Mouse (Mus musculus): Measurements from ENCODE around the gene Ezr. TPM values are rescaled to one million over a fixed set of nuclear protein-coding genes. Genes with fewer than 3 reads are reported as not detected.

Ezr gene
- polyA plus RNA-seq, 1 experiment = 368 TPM

- Histone ChIP-seq H3K4me3 (ENCODE audit: low read depth, low read length) (no peak overlapping the region), H3K27ac (ENCODE audit: insufficient read depth, low read depth, low read length) (peak overlapping the region; percentile 52; the same call in 1 of the 2 replicates), H3K4me1 (ENCODE audit: control insufficient read depth, insufficient read depth, insufficient read length, low read length) (peaks cover 29% of the 10 kb centered on the region), H3K27me3 (ENCODE audit: control insufficient read depth, insufficient read depth, low read length) (no peaks in the 10 kb centered on the region), H3K36me3 (ENCODE audit: control insufficient read depth, insufficient read depth, low read length) (no peaks in the 10 kb centered on the region)
- TF ChIP-seq CTCF (IDR thresholded peaks at IDR 0.05; ENCODE audit: extremely low read depth, insufficient read length, insufficient replicate concordance, low read depth, low read length) (no peak), POLR2A (IDR thresholded peaks at IDR 0.05; ENCODE audit: low read depth, low read length) (no peak)
- WGBS = 63% methylated on average over 12 of the region's 12 CpGs
Measured at GRCm38 (mm10) chr17:6794160-6794751, 11.7 kb upstream of the Ezr start.

- Histone ChIP-seq H3K27ac (ENCODE audit: insufficient read depth, low read depth, low read length) (no peak overlapping the region), H3K36me3 (ENCODE audit: control insufficient read depth, insufficient read depth, low read length) (no peaks in the 10 kb centered on the region), H3K4me1 (ENCODE audit: control insufficient read depth, insufficient read depth, insufficient read length, low read length) (peaks cover 7% of the 10 kb centered on the region), H3K27me3 (ENCODE audit: control insufficient read depth, insufficient read depth, low read length) (no peaks in the 10 kb centered on the region), H3K4me3 (ENCODE audit: low read depth, low read length) (no peak overlapping the region)
- no peak for TF ChIP-seq CTCF (IDR thresholded peaks at IDR 0.05; ENCODE audit: extremely low read depth, insufficient read length, insufficient replicate concordance, low read depth, low read length)
- no peak for TF ChIP-seq POLR2A (IDR thresholded peaks at IDR 0.05; ENCODE audit: low read depth, low read length)
- whole genome bisulfite sequencing = 89% methylated on average over 9 of the region's 9 CpGs
Measured at GRCm38 (mm10) chr17:6789581-6790118, 7.1 kb upstream of the Ezr start.

DNA sequence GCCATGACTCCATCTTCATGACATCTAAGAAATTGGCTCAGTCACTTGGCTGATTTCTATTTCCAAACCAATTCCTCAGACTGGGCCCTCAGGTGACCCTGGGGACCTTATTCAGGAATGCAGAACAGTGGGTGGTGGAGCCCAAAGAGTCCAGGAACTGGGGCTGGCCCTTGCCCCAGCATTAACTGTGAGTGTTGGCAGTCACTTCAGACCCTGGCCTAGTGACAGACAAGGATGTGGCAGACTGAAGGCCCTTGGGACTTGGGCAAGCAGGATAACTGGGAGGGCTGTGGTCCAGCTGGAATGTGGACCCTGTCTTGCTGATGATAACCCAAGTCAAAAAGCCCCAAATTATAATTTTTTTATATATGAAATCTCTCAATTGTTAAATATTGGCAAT, 6.5 kb upstream of the Ezr start:
- no peak for TF ChIP-seq CTCF (IDR thresholded peaks at IDR 0.05; ENCODE audit: extremely low read depth, insufficient read length, insufficient replicate concordance, low read depth, low read length)
- no peak for TF ChIP-seq POLR2A (IDR thresholded peaks at IDR 0.05; ENCODE audit: low read depth, low read length)
- no peak overlapping the region for H3K27ac ChIP-seq (ENCODE audit: insufficient read depth, low read depth, low read length)
- no peaks in the 10 kb centered on the region for H3K27me3 ChIP-seq (ENCODE audit: control insufficient read depth, insufficient read depth, low read length)
- H3K4me3 ChIP-seq (ENCODE audit: low read depth, low read length) = no peak overlapping the region
- H3K36me3 ChIP-seq (ENCODE audit: control insufficient read depth, insufficient read depth, low read length) = no peaks in the 10 kb centered on the region
- H3K4me1 ChIP-seq (ENCODE audit: control insufficient read depth, insufficient read depth, insufficient read length, low read length) = peaks cover 6% of the 10 kb centered on the region

- WGBS = 88% methylated on average over 4 of the region's 4 CpGs
- Histone ChIP-seq H3K27me3 (ENCODE audit: control insufficient read depth, insufficient read depth, low read length) (no peaks in the 10 kb centered on the region), H3K27ac (ENCODE audit: insufficient read depth, low read depth, low read length) (no peak overlapping the region), H3K4me3 (ENCODE audit: low read depth, low read length) (no peak overlapping the region), H3K4me1 (ENCODE audit: control insufficient read depth, insufficient read depth, insufficient read length, low read length) (peaks cover 2% of the 10 kb centered on the region; the same call in 1 of the 2 replicates), H3K36me3 (ENCODE audit: control insufficient read depth, insufficient read depth, low read length) (no peaks in the 10 kb centered on the region)
- TF ChIP-seq POLR2A (IDR thresholded peaks at IDR 0.05; ENCODE audit: low read depth, low read length) (no peak), CTCF (IDR thresholded peaks at IDR 0.05; ENCODE audit: extremely low read depth, insufficient read length, insufficient replicate concordance, low read depth, low read length) (no peak)
Measured at GRCm38 (mm10) chr17:6787241-6787640, 4.7 kb upstream of the Ezr start.

DNA sequence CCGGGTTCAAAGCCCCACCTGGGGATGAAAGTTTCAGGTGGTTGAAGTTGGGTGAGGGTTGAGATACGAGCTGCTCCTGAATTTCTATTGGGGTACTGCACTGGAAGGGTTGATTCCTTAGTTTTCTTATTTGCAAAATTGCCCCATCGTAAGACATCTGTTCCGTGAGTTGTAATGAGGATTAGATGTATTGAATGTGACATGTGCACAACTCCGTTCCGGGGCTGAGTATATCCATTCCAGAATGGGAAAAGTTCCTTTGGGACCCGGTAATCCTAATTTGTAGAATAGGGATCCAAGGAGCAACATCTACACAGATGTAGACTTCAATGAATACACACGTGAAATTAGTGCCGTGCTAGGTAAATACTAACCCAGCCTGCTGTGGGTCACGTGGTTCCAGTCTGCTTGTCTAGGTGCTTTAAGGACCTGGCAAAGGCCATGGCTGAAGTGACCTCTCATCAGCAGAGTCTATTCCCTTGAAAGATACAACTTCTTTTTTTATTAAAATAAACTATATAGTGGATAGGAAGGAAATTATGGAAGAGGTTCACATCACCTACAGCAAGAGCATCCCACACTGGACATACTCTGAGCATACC, 1.3 kb upstream of the Ezr start:
- Histone ChIP-seq H3K27ac (ENCODE audit: insufficient read depth, low read depth, low read length) (no peak overlapping the region; the same call in 1 of the 2 replicates), H3K27me3 (ENCODE audit: control insufficient read depth, insufficient read depth, low read length) (no peaks in the 10 kb centered on the region), H3K36me3 (ENCODE audit: control insufficient read depth, insufficient read depth, low read length) (peaks cover 16% of the 10 kb centered on the region), H3K4me1 (ENCODE audit: control insufficient read depth, insufficient read depth, insufficient read length, low read length) (peaks cover 2% of the 10 kb centered on the region; the same call in 1 of the 2 replicates), H3K4me3 (ENCODE audit: low read depth, low read length) (peak overlapping the region; percentile 87; the same call in 1 of the 2 replicates)
- WGBS = 52% methylated on average over 10 of the region's 10 CpGs
- TF ChIP-seq POLR2A (IDR thresholded peaks at IDR 0.05; ENCODE audit: low read depth, low read length) = no peak
- TF ChIP-seq CTCF (IDR thresholded peaks at IDR 0.05; ENCODE audit: extremely low read depth, insufficient read length, insufficient replicate concordance, low read depth, low read length) = no peak

GRCm38 (mm10) chr17:6783006-6783661, 550 bp upstream of the Ezr start:
- TF ChIP-seq POLR2A (IDR thresholded peaks at IDR 0.05; ENCODE audit: low read depth, low read length) (no peak), CTCF (IDR thresholded peaks at IDR 0.05; ENCODE audit: extremely low read depth, insufficient read length, insufficient replicate concordance, low read depth, low read length) (no peak)
- no peaks in the 10 kb centered on the region for H3K27me3 ChIP-seq (ENCODE audit: control insufficient read depth, insufficient read depth, low read length)
- WGBS = 1% methylated on average over 58 of the region's 58 CpGs
- peak overlapping the region; percentile 87 for H3K4me3 ChIP-seq (ENCODE audit: low read depth, low read length)
- H3K27ac ChIP-seq (ENCODE audit: insufficient read depth, low read depth, low read length) = peak overlapping the region; percentile 77
- H3K36me3 ChIP-seq (ENCODE audit: control insufficient read depth, insufficient read depth, low read length) = peaks cover 16% of the 10 kb centered on the region
- peaks cover 2% of the 10 kb centered on the region; the same call in 1 of the 2 replicates for H3K4me1 ChIP-seq (ENCODE audit: control insufficient read depth, insufficient read depth, insufficient read length, low read length)

- 0 out of 2 replicates have a peak, but pooled peaks have one; percentile 3 for TF ChIP-seq CTCF (IDR thresholded peaks at IDR 0.05; ENCODE audit: extremely low read depth, insufficient read length, insufficient replicate concordance, low read depth, low read length)
- no peak; the same call in 1 of the 2 replicates for TF ChIP-seq POLR2A (IDR thresholded peaks at IDR 0.05; ENCODE audit: low read depth, low read length)
- 2% methylated on average over 21 of the region's 21 CpGs for WGBS
- Histone ChIP-seq H3K4me3 (ENCODE audit: low read depth, low read length) (peak overlapping the region; percentile 87), H3K27ac (ENCODE audit: insufficient read depth, low read depth, low read length) (peak overlapping the region; percentile 98), H3K27me3 (ENCODE audit: control insufficient read depth, insufficient read depth, low read length) (no peaks in the 10 kb centered on the region), H3K4me1 (ENCODE audit: control insufficient read depth, insufficient read depth, insufficient read length, low read length) (peaks cover 10% of the 10 kb centered on the region), H3K36me3 (ENCODE audit: control insufficient read depth, insufficient read depth, low read length) (peaks cover 24% of the 10 kb centered on the region)
Measured at GRCm38 (mm10) chr17:6782033-6782526, 504 bp downstream of the Ezr start.
